Mouse (Mus musculus) thymus, adult 2 months (tissue): ENCODE results near the gene Prdx5.

Experiments used
- CTCF ChIP-seq: fragments of 200-500 bp; IDR thresholded peaks from 2 replicates; pipeline ENCODE4 v1.5.1; 2012; ENCODE audit warnings: mild to moderate bottlenecking, control low read depth, low read length, moderate library complexity, borderline replicate concordance; ENCODE audit not compliant: control insufficient read depth, poor library complexity, insufficient read depth; ENCODE audit errors: extremely low read depth
- POLR2A ChIP-seq: fragments of 200-500 bp; IDR thresholded peaks from 2 replicates; pipeline ENCODE4 v1.6.1; 2012; ENCODE audit warnings: mild to moderate bottlenecking, low read length, control low read depth, moderate library complexity; ENCODE audit not compliant: control insufficient read depth, poor library complexity, insufficient read depth; ENCODE audit errors: extremely low read depth

DNA sequence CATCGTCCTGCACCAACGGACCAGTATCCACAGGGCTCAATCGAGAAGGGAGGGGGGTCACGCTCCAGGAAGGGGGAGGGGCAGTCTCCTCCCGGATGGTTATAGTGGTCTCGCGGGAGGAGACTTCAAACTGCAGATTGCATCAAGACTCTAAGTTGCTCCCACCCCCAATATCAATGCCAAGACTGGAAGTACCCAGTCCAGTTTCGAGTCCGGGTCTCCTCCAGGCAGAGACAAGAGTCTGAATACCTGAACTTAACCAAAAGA lies 15.3 kb upstream of the Prdx5 start, which contains the start of gene Catsperz:
- TF ChIP-seq CTCF: no peak
- no peak for TF ChIP-seq POLR2A
